Mouse (Mus musculus): ENCODE results near the gene Scg5. TPM values are rescaled to one million over a fixed set of nuclear protein-coding genes. Genes with fewer than 3 reads are reported as not detected.

The Scg5 gene
- polyA plus RNA-seq, 2 experiments from 2014 or later: 4.1 to 5.6 TPM

GRCm38 (mm10) chr2:113805765-113806164, 23.2 kb downstream of the Scg5 start:
- no peak for ATAC-seq

GRCm38 (mm10) chr2:113803753-113804152, 25.2 kb downstream of the Scg5 start:
- no peak for ATAC-seq

GRCm38 (mm10) chr2:113800846-113801245, 28.1 kb downstream of the Scg5 start:
- ATAC-seq: no peak

- ATAC-seq: no peak
Measured at GRCm38 (mm10) chr2:113798605-113799004, 30.3 kb downstream of the Scg5 start.

GRCm38 (mm10) chr2:113795186-113795585, 33.7 kb downstream of the Scg5 start:
- ATAC-seq: no peak

GRCm38 (mm10) chr2:113793521-113793920, 35.4 kb downstream of the Scg5 start:
- ATAC-seq: no peak

- ATAC-seq: no peak
Measured at GRCm38 (mm10) chr2:113788821-113789387, 40.0 kb downstream of the Scg5 start.

GRCm38 (mm10) chr2:113787882-113788281, 41.0 kb downstream of the Scg5 start:
- ATAC-seq: no peak

- ATAC-seq: no peak
Measured at GRCm38 (mm10) chr2:113784851-113785250, 44.1 kb downstream of the Scg5 start.

- ATAC-seq: no peak
Measured at GRCm38 (mm10) chr2:113781521-113781920, 47.4 kb downstream of the Scg5 start.

- ATAC-seq: no peak
Measured at GRCm38 (mm10) chr2:113781107-113781506, 47.8 kb downstream of the Scg5 start.

GRCm38 (mm10) chr2:113779336-113779735, 49.6 kb downstream of the Scg5 start:
- no peak for ATAC-seq

GRCm38 (mm10) chr2:113778036-113778435, 50.9 kb downstream of the Scg5 start:
- no peak for ATAC-seq

- ATAC-seq: no peak
Measured at GRCm38 (mm10) chr2:113776297-113776696, 52.6 kb downstream of the Scg5 start.

GRCm38 (mm10) chr2:113774150-113774805, 54.6 kb downstream of the Scg5 start:
- no peak for ATAC-seq

- no peak for ATAC-seq
Measured at GRCm38 (mm10) chr2:113768541-113769303, 60.2 kb downstream of the Scg5 start.

GRCm38 (mm10) chr2:113765885-113766284, 63.0 kb downstream of the Scg5 start:
- ATAC-seq: no peak

GRCm38 (mm10) chr2:113764968-113765367, 64.0 kb downstream of the Scg5 start:
- ATAC-seq: no peak

GRCm38 (mm10) chr2:113758311-113759161, 70.4 kb downstream of the Scg5 start, which contains the start of gene Grem1:
Gene Grem1 (minus strand): TSS chr2:113758646.
- no peak for ATAC-seq

- no peak for ATAC-seq
Measured at GRCm38 (mm10) chr2:113757525-113758310, 71.2 kb downstream of the Scg5 start.

GRCm38 (mm10) chr2:113756924-113757524, 71.9 kb downstream of the Scg5 start:
- ATAC-seq: no peak
